Mouse (Mus musculus) liver, embryonic 14.5 days (tissue): Measurements from ENCODE around the gene Rnf220. TPM values are rescaled to one million over a fixed set of nuclear protein-coding genes. Genes with fewer than 3 reads are reported as not detected.

ENCODE experiments used
- ATAC-seq: fragments of 200-750 bp; cut with Nextera tagmentation; 2 replicates; pipeline ENCODE4 v1.8.0; 2017; ENCODE audit warnings: moderate number of reproducible peaks, mild to moderate bottlenecking, moderate library complexity; ENCODE audit not compliant: insufficient read depth
- DNase-seq, 3 experiments: peaks; one replicate each; pipeline ENCODE4 v3.0.0-alpha.2; 2012 to 2013; ENCODE audit warnings: low read depth in 3 of 3, low spot score in 3 of 3
- H3K27ac ChIP-seq: fragments of 300-500 bp; sonication (generic); 2 replicates; pipeline ENCODE4 v1.5.1; 2014; ENCODE audit warnings: moderate library complexity, mild to moderate bottlenecking, control low read depth, inconsistent platforms
- H3K27me3 ChIP-seq: fragments of 300-500 bp; sonication (generic); 2 replicates; pipeline ENCODE4 v1.6.1; 2014; ENCODE audit warnings: mild to moderate bottlenecking, low read length, moderate library complexity; ENCODE audit not compliant: control insufficient read depth, insufficient read depth
- H3K36me3 ChIP-seq: fragments of 300-500 bp; sonication (generic); replicated peaks from 2 replicates; pipeline ENCODE4 v1.6.1; 2014; ENCODE audit warnings: low read depth; ENCODE audit not compliant: control insufficient read depth, insufficient read depth
- H3K4me1 ChIP-seq, 2 experiments: fragments of 200-500 bp in 1 of 2; fragments of 300-500 bp in 1 of 2; sonication (generic) in 1 of 2; replicated peaks; 2 replicates each; pipeline ENCODE4 v1.6.1; 2012 to 2014; ENCODE audit warnings: antibody characterized with exemption in 1 of 2, inconsistent platforms in 1 of 2, low read length in 1 of 2; ENCODE audit not compliant: control insufficient read depth in 2 of 2, insufficient read depth in 2 of 2
- H3K4me2 ChIP-seq: fragments of 300-500 bp; sonication (generic); 2 replicates; pipeline ENCODE4 v1.6.1; 2014; ENCODE audit warnings: low read depth, mild to moderate bottlenecking, control low read depth, moderate library complexity
- H3K4me3 ChIP-seq, 2 experiments: fragments of 200-500 bp in 1 of 2; fragments of 300-500 bp in 1 of 2; sonication (generic) in 1 of 2; 2 replicates each; pipeline ENCODE4 v1.5.1; 2012 to 2014; ENCODE audit warnings: low read depth in 2 of 2, low read length in 2 of 2, mild to moderate bottlenecking in 2 of 2, control low read depth in 1 of 2, inconsistent platforms in 1 of 2, moderate library complexity in 1 of 2; ENCODE audit not compliant: insufficient read depth in 1 of 2
- H3K9ac ChIP-seq: fragments of 300-500 bp; sonication (generic); replicated peaks from 2 replicates; pipeline ENCODE4 v1.6.1; 2014; ENCODE audit warnings: mild to moderate bottlenecking, control low read depth, moderate library complexity
- H3K9me3 ChIP-seq: fragments of 300-500 bp; sonication (generic); 2 replicates; pipeline ENCODE4 v1.6.1; 2016; ENCODE audit warnings: low read length, mixed read lengths; ENCODE audit not compliant: control insufficient read depth
- CTCF ChIP-seq: IDR thresholded peaks from 2 replicates; pipeline ENCODE4 v1.5.1; 2016; ENCODE audit warnings: antibody characterized with exemption, low read depth, control low read depth
- EP300 ChIP-seq: IDR thresholded peaks from 2 replicates; pipeline ENCODE4 v1.6.1; 2016; ENCODE audit warnings: antibody characterized with exemption, low read depth
- WGBS: fragments of 180-500 bp; shearing (Covaris S2); extraction: QIAGEN DNeasy Blood & Tissue Kit; methylation state at CpG from one replicate; pipeline ENCODE4 v1.1.7; 2014; ENCODE audit not compliant: insufficient replicate concordance; 5-methylcytosine and 5-hydroxymethylcytosine counted together
- polyA plus RNA-seq, 2 experiments: library from polyadenylated mRNA; depleted of rRNA in 1 of 2; stranded (reverse) in 1 of 2; unstranded in 1 of 2; fragments of >200 nt; fragmentation: Nextera tagmentation in 1 of 2; extraction: Ambion mirVana in 1 of 2; gene quantifications; 2 replicates each; pipeline versions ENCODE4 v1.2.1 to v1.2.3; 2012 to 2014

Gene Rnf220
- polyA plus RNA-seq, 2 experiments = 17.9 to 29.1 TPM

DNA sequence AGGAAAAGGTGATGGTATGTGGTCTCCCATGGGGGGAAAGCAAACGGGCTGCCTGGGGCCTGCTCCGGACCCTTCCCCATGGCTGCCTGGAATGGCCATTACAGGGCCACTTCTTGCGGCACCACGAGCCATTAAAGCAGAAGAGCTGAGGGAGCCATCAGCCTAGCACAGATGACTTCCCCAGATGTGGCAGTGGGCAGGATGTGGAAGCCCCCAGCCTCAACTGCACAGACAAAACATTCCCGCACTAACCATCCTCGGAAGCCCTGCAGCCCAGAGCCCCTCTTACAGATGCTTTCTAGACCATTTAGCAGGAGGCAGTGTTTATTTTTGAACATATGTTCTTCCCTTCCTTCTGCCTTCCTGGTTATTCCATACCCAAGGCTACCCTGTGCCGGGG is 103.8 kb downstream of the Rnf220 start:
- no peak for DNase-seq
- H3K9me3 ChIP-seq = no peaks in the 10 kb centered on the region
- ATAC-seq = no peak
- no peaks in the 10 kb centered on the region for H3K36me3 ChIP-seq
- WGBS = 58% methylated on average over 7 of the region's 7 CpGs
- peaks cover 0 to 7% of the 10 kb centered on the region in 2 experiments; a peak in 1 of 4 replicates for H3K4me1 ChIP-seq
- H3K27me3 ChIP-seq = no peaks in the 10 kb centered on the region
- no peak overlapping the region for H3K9ac ChIP-seq
- H3K4me3 ChIP-seq = no peak overlapping the region
- no peak overlapping the region for H3K4me2 ChIP-seq
- H3K27ac ChIP-seq = no peak overlapping the region
- TF ChIP-seq EP300 (no peak), CTCF (no peak)

DNA sequence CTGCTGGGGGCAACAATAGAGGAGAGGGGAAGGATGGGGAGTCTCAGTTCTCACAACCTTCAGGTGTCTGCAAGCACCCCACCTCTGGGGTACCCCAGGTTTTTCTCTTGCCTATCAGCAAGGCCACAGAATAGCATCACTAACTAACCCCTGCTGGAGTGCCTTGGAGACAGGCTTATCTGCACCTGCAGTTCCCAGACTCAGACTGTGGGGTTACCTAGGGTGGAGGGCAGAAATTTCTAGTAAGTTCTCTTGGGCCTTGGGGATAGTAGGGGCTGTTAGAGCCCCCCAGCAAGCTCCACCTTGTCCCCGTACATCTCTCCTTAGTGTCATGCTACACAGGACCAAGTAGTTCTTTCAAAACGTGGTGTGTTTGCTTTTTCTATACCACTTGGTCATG is 104.5 kb downstream of the Rnf220 start:
- DNase-seq (peak in 2 of 3 experiments; percentile 6 to 11), ATAC-seq (peak; percentile 45; the same call in 1 of the 2 replicates)
- H3K9ac ChIP-seq = no peak overlapping the region
- no peaks in the 10 kb centered on the region for H3K36me3 ChIP-seq
- no peak overlapping the region for H3K27ac ChIP-seq
- no peaks in the 10 kb centered on the region for H3K27me3 ChIP-seq
- H3K4me2 ChIP-seq = peak overlapping the region; percentile 48; the same call in 1 of the 2 replicates
- peaks cover 0 to 7% of the 10 kb centered on the region in 2 experiments; a peak in 1 of 4 replicates for H3K4me1 ChIP-seq
- H3K9me3 ChIP-seq = no peaks in the 10 kb centered on the region
- WGBS = 25% methylated on average over 2 of the region's 2 CpGs
- TF ChIP-seq CTCF (no peak), EP300 (no peak)
- no peak overlapping the region for H3K4me3 ChIP-seq

DNA sequence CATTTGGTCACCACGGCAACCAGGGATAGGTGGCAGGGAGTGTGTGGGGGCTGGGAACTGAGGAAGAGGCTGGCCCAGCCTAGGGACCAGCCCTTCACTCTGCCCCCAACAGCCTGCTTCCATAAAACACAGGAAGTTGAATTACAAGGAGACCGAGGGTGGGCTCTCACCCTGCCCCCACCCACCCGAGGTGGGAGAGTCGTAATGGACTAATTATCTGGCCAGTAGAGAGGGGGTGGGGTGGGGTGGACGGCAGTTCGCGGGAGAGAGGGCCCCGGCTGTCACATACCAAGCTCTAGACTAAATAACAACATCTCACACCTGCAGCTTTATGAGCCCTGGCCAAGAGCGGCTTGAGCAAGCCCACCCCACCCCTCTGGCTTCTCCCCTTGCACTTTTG is 104.9 kb downstream of the Rnf220 start:
- no peak for TF ChIP-seq CTCF
- no peak for TF ChIP-seq EP300
- Histone ChIP-seq H3K36me3 (no peaks in the 10 kb centered on the region), H3K4me3 (no peak overlapping the region), H3K27ac (no peak overlapping the region), H3K9me3 (no peaks in the 10 kb centered on the region), H3K27me3 (no peaks in the 10 kb centered on the region), H3K4me1 (peaks cover 0 to 7% of the 10 kb centered on the region in 2 experiments; a peak in 1 of 4 replicates), H3K4me2 (peak overlapping the region; percentile 48), H3K9ac (no peak overlapping the region)
- DNase-seq (no peak), ATAC-seq (no peak)
- WGBS = 18% methylated on average over 9 of the region's 9 CpGs

DNA sequence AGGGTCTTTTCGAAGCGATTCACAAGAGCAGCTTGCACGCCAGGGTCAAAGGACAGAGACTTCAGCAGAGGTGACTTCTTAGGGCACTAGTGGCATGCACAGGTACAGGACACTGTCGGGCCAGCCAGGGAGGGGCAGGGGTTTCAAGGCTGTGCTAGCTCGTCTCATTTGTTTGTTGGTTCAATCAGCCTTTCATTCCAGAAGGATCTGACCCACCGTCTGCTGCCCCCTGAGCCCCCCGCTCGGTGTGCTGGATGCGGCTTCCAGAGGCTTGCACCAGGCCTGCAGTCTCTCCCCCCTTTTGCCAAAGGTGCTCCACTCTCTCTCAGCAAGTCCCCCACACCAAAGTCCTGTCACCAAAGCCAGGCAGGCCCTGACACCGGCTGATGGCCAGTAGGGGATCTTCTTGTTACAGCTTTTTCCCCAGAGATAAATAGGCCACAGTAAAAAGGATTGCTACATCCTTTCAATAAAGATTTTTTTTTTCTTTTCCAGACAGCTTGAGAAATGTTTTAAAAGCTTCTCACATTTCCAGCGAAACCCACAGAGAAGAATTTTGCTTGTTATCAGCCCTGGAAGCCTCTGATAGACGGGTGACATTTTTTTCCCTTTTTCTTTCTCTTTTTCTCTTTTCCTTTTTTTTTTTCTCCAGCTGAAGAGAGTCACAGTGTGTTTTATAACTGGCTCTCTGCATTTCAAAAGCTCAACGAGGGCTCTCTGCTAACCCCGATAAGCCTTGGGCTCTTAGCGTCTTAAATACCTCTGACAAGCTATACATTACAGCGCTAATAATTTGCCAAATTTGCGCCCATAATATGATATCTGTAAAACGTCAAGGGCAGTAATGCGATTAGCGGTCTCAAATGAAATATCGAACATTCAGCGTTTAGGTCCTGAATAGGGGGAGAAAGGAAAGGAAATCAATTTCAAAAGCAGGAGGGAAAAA is 105.7 kb downstream of the Rnf220 start:
- no peak overlapping the region for H3K4me3 ChIP-seq
- H3K27me3 ChIP-seq = no peaks in the 10 kb centered on the region
- 40% methylated on average over 22 of the region's 22 CpGs for WGBS
- no peaks in the 10 kb centered on the region for H3K36me3 ChIP-seq
- no peak overlapping the region for H3K9ac ChIP-seq
- H3K4me2 ChIP-seq = peak overlapping the region; percentile 48
- DNase-seq (no peak), ATAC-seq (no peak)
- H3K4me1 ChIP-seq = peaks cover 0 to 7% of the 10 kb centered on the region in 2 experiments; a peak in 1 of 4 replicates
- H3K27ac ChIP-seq = no peak overlapping the region
- no peaks in the 10 kb centered on the region for H3K9me3 ChIP-seq
- no peak for TF ChIP-seq CTCF
- TF ChIP-seq EP300 = no peak

DNA sequence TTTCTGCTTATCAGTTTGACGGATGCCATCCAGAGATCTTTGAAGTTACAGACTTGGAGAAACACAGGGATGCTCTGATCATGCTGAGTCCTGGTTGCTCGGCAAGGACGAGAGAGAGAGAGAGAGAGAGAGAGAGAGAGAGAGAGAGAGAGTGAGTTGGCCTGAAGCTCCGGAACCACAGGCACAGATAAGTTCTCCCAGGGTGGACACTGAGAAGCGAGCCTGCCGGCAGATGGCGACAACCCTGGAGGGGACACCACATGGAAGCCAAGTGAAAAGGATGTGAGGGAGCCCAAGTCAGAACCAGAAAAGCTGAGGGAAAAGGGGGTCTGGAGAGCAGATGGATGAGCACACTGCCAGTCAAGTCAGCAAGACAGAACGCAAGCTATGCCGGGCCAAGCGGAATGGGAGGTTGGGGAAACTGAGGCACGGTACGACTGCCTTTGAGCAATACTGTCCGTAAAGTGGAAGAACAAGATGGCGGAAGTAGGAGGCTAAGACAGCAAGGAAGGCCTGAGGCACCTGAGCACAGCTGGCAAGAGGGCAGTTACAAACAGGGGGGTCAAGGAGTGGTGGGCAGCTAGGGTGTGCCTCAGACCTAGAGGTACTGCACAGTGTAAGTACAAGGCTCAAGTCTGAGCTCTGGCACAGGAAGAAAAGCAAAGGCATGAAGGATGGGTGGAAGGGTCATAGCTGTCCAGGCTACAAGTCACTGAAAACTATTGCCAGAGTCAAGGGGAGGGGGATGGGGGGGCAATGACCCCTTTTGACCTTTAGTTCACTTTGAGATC is 107.4 kb downstream of the Rnf220 start:
- TF ChIP-seq EP300 (no peak), CTCF (peak; percentile 41)
- no peaks in the 10 kb centered on the region for H3K27me3 ChIP-seq
- no peak overlapping the region for H3K9ac ChIP-seq
- no peak overlapping the region for H3K4me2 ChIP-seq
- H3K9me3 ChIP-seq = no peaks in the 10 kb centered on the region
- no peak overlapping the region for H3K27ac ChIP-seq
- H3K36me3 ChIP-seq = no peaks in the 10 kb centered on the region
- ATAC-seq = no peak
- no peak overlapping the region for H3K4me3 ChIP-seq
- 68% methylated on average over 14 of the region's 14 CpGs for WGBS
- H3K4me1 ChIP-seq = peaks cover 0 to 7% of the 10 kb centered on the region in 2 experiments; a peak in 1 of 4 replicates
- DNase-seq = no peak
